Mouse (Mus musculus) retina, adult 2 months (tissue): ENCODE measurements around the gene Tango2.

Source experiments
- DNase-seq: peaks from one replicate; pipeline ENCODE4 v3.0.0-alpha.2; 2012; ENCODE audit warnings: low read depth, low spot score

The Tango2 gene

DNA sequence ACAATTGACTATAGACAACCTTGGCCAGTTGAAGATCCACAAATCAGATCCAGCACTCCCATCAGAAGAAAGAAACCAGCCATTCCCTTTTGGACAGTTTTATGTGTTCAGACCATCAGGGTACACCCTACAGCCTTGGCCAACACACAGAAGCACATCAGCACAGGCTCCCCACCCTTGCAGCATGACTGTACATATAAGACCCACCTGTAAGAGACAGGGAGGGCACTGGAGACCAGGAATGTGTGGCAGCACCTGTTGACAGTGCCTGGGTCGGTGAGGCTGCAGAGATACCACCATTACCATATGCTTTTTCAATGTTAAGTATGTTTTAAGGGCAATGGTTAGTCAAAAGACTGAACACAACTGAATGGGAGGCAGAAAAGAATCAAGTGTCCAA is 94.0 kb downstream of the Tango2 start:
- DNase-seq, result no peak

DNA sequence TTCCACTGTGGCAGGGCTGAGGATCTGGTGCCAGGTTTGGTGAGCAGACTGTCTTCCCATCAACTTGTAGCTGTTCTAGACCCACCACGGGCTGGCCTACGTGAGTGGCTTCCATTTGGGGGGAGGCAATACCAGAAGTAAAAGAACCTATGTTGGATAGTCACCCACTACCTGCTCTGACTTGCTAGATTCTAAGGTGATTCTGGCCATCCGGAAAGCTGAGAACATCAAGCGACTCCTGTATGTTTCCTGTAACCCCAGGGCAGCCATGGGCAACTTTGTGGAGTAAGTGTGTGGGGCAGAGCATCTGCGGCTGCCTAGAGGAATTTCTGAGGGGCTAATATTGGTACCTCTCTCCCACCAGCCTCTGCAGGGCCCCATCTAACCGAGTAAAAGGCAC is 95.2 kb downstream of the Tango2 start:
- no peak for DNase-seq

DNA sequence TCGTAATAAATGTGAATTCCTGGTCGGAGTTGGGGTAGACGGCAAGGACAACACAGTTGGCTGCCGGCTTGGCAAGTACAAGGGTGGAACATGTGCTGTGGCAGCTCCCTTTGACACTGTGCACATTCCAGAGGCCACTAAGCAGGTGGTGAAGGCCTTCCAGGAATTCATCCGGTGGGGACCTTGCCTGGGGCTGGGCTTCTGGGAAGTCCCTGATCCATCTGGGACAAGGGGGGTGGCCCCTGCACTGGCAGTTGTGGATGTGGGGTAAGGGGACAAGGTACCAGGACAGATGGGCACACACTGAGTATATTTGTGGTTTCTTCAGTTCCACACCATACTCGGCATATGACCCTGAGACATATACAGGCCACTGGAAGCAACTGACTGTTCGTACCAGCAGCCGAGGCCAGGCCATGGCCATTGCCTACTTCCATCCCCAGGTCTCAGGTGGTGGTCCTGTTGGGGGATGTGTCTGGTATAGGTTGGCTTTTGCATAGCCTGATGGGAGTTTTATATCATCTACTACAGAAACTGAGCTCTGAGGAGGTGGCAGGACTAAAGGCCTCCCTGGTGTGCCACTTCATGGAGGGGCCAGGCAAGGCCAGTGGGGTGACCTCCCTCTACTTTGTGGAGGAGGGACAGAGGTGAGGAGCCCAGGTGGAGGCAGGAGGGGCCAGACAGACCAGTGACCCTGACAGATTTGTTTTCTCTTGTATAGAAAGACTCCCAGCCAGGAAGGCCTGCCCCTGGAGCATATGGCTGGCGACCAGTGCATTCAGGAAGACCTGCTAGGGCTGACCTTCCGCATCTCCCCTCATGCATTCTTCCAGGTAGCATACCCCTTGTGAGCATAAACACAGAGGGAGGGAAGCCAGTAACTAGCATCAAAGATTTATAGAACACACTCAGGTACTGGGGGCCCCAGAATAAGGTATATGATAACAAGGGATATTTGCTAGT is 96.8 kb downstream of the Tango2 start:
- no peak for DNase-seq
